Mouse (Mus musculus): ENCODE results near the gene Sycp2.

- TF ChIP-seq CTCF (IDR thresholded peaks at IDR 0.05; ENCODE audit: low read depth, low read length): no peak
- TF ChIP-seq POLR2A (IDR thresholded peaks at IDR 0.05; ENCODE audit: extremely low read depth, insufficient read depth, low read length): no peak
Measured at GRCm38 (mm10) chr2:178304669-178305068, 102.8 kb downstream of the Sycp2 start.

All from liver, adult 2 months (tissue).